28 mouse cellular contexts compared by ENCODE assay signal in the genomic region with DNA sequence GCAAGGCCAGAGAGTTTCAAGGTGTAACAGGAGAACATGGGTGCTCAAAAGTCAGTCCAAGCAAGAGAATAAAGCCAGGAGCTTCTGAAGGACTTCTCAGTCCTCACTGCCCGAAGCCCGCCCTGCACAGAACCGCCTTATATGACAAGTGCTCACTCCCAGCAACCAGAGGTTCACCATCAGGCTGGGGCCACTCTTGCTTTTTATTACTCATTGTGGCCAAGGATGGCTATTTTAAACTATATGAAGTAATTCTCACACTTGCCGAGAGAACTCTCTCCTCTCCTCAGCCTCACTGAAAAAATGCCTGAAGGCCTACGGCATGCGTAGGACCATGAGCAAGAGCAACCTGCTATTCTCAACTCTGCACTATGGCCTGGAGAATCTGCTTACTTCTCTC.
"Had no signal": no experiment of that assay in that cellular context is flagged by ENCODE, and none has a peak within 500 bp of the region (broad histone marks: within the 10 kb centered on the region; RNA-seq: fewer than 3 reads in every experiment).

No protein-coding gene starts in this region.

- H3K4me2 ChIP-seq: embryonic facial prominence, embryonic 12.5 days; embryonic facial prominence, embryonic 13.5 days; embryonic facial prominence, embryonic 15.5 days; forebrain, embryonic 12.5 days; forebrain, embryonic 13.5 days; forebrain, embryonic 15.5 days; heart, embryonic 11.5 days had no signal

- ATAC-seq: forebrain, embryonic 13.5 days; forebrain, embryonic 14.5 days; forebrain, embryonic 15.5 days; forebrain, embryonic 16.5 days; forebrain, postnatal 0 days had no signal

- H3K27ac ChIP-seq: embryonic facial prominence, embryonic 10.5 days; embryonic facial prominence, embryonic 12.5 days; embryonic facial prominence, embryonic 13.5 days; embryonic facial prominence, embryonic 15.5 days; forebrain, embryonic 12.5 days; forebrain, embryonic 13.5 days; forebrain, embryonic 15.5 days; gastrocnemius, adult 2 months; heart, adult 2 months; heart, embryonic 10.5 days had no signal

- H3K9me3 ChIP-seq: embryonic facial prominence, embryonic 10.5 days; embryonic facial prominence, embryonic 12.5 days; embryonic facial prominence, embryonic 13.5 days; embryonic facial prominence, embryonic 15.5 days; forebrain, embryonic 12.5 days; forebrain, embryonic 13.5 days; forebrain, embryonic 15.5 days; heart, embryonic 10.5 days had no signal

- H3K4me1 ChIP-seq: embryonic facial prominence, embryonic 12.5 days; forebrain, embryonic 12.5 days; forebrain, embryonic 15.5 days had no signal

- H3K36me3 ChIP-seq: forebrain, embryonic 12.5 days; forebrain, embryonic 15.5 days had no signal

- H3K4me3 ChIP-seq: embryonic facial prominence, embryonic 10.5 days; embryonic facial prominence, embryonic 12.5 days; embryonic facial prominence, embryonic 13.5 days; embryonic facial prominence, embryonic 15.5 days; erythroblast, embryonic 14.5 days; forebrain, embryonic 12.5 days; forebrain, embryonic 13.5 days; forebrain, embryonic 15.5 days; gastrocnemius, adult 2 months; heart, adult 2 months; heart, embryonic 10.5 days had no signal

- H3K9ac ChIP-seq: embryonic facial prominence, embryonic 12.5 days; embryonic facial prominence, embryonic 13.5 days; embryonic facial prominence, embryonic 15.5 days; forebrain, embryonic 12.5 days; forebrain, embryonic 13.5 days; forebrain, embryonic 15.5 days; forebrain, postnatal 0 days had no signal

- DNase-seq: cerebellum, adult 8-10 months; cerebellum, adult 9-10 months; cerebellum, adult 9-11 months; cerebellum, postnatal 10 days; cerebellum, postnatal 14 days; cerebellum, postnatal 25 days; cerebellum, postnatal 36 days; embryo, embryonic 11 days; forebrain, postnatal 0 days; gastrocnemius, adult 2 months; gastrocnemius, postnatal 10 days; gastrocnemius, postnatal 14 days; gastrocnemius, postnatal 25 days; gastrocnemius, postnatal 36 days; heart, adult 18-20 months; heart, adult 2 months had no signal

- H3K27me3 ChIP-seq: embryonic facial prominence, embryonic 12.5 days; embryonic facial prominence, embryonic 13.5 days; embryonic facial prominence, embryonic 15.5 days; forebrain, embryonic 12.5 days; forebrain, embryonic 13.5 days; forebrain, embryonic 15.5 days had no signal
